Mouse (Mus musculus): ENCODE data around the gene Zzef1.

Zzef1 gene

GRCm38 (mm10) chr11:72807992-72808391 is 12.0 kb downstream of the Zzef1 start:
- no peak for DNase-seq

DNA sequence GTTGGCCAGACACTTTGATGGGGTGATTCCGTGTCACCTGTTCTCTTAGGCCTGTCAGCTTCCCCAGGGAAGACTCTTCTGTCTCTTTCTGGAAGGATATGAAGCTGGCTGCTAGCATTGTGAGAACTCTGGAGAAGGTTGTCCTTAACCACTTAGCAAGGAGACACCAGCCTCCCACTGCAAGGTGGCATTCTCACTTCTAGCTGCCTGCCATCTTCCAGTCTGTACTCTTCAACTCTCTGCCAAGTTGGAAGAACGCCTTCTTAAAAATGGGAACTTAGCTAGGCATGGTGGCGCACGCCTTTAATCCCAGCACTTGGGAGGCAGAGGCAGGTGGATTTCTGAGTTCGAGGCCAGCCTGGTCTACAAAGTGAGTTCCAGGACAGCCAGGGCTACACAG is 17.7 kb downstream of the Zzef1 start:
- no peak for DNase-seq

- no peak for DNase-seq
These were observed 18.2 kb downstream of the Zzef1 start for GRCm38 (mm10) chr11:72814188-72814587.

- DNase-seq: no peak
These were observed 20.8 kb downstream of the Zzef1 start for GRCm38 (mm10) chr11:72816859-72817258.

DNA sequence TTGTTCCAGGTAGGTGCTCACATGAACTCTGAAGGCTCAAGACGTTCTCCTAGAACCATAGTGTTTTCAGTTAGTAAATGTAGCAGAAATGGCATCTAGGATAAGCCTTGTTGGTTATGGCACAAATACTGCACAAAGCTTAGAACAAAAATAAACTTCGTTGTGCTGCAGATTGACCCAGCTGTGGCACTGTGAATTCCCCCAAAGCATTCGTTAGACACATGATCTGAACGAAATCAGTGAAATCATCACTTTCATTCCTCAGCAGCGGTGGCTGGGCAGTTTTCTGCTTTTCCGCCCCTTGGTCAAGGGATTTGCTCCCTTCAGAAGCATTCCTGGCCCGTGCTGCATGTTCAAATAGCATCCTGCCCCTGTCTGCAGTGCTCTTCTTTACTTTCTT is 22.0 kb downstream of the Zzef1 start:
- DNase-seq: no peak

GRCm38 (mm10) chr11:72821041-72821440 is 25.0 kb downstream of the Zzef1 start:
- DNase-seq: no peak

- DNase-seq: no peak
These were observed 33.8 kb downstream of the Zzef1 start for GRCm38 (mm10) chr11:72829869-72830268.

- no peak for DNase-seq
These were observed 46.7 kb downstream of the Zzef1 start for GRCm38 (mm10) chr11:72842731-72843130.

- peak in 1 of 2 experiments; percentile 29 for DNase-seq
These were observed 47.5 kb downstream of the Zzef1 start for GRCm38 (mm10) chr11:72843576-72843975.

- no peak for DNase-seq
These were observed 49.5 kb downstream of the Zzef1 start for GRCm38 (mm10) chr11:72845526-72845925.

DNA sequence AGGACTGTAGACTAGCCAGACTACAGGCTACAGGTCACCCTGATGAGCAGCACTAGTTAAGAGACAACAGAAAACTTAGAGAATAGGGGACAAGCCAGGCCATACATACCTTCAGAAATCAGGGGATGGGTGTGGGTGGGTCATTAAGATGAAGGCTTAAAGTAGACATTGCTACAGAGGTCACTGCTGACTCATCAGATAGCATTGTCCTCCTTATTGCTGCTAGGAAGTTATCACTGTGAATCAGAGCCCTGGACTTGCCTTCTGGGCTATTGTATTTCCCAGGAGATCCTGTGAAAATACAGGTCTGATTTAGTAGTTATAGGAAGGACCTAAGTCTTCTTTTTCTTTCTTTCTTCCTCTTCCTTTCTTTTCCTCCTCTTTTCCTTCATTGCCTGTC is 50.7 kb downstream of the Zzef1 start:
- no peak for DNase-seq

DNA sequence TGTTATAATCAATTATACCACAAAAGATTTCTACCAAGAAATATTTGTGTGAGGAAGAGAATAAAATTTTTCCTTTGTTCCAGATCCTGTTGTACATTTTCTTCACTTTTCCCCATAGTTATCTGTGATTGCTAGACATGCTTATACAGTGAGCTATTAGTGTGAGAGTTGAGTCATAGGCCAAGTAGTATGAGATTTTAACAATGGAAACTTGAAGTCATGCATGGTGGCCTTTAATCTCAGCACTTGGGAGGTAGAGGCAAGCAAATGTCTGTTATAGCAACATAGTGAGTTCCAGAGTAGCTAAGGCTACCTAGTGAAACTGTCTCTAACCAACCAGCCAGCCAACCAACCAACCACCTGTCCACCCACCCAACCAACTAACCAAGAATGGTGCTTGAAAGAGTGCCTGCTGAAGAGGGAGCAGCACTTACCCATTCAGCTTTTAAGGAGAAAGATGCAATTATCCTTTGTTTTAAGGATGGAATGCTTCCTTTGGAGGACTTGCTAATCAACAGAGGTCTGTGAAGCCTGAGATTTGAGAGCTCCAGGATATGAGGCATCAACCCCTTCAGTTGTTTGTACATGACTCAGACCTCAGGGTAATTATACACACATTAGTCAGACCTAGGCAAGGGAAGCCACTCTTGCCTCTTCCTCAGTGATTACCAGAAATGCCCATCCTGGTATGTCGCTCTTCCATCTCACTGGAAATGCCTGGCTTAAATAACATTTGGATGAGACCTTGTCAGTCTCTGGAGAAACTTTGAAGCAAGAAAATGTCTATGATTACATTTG is 52.0 kb downstream of the Zzef1 start:
- no peak for DNase-seq

DNA sequence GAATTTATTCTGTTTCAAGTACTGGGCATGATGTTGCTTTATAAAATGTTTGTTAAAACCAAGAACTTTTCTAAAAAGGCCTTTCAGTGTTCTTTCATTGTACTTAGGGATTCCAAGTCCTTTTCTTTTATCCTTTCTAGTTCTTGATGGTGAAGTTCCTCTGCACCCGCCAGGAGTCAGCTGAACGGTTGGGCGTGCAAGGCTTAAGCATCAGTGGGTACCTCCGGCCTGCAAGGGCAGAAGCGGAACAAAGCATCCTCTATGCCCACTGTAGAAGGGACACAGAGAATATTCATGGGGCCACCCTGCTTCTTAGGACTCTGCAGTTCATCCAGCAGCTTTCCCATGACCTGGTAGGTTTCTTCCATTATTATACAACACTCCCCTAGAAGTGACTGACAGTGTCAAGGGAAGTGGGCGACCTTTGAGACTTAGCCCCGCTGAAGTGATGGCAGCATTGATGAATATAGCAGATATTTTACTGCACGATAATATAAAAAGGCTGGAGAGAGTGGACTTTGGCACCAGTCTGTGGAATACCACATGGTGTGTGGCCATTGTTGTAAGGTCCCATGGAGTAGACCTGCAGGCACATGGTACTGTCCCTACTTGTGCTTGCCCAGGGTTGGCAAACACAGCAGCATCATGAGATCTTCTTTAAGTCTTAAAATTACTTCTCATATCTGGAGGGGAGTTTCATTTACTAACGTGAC is 54.5 kb downstream of the Zzef1 start:
- DNase-seq: no peak

DNA sequence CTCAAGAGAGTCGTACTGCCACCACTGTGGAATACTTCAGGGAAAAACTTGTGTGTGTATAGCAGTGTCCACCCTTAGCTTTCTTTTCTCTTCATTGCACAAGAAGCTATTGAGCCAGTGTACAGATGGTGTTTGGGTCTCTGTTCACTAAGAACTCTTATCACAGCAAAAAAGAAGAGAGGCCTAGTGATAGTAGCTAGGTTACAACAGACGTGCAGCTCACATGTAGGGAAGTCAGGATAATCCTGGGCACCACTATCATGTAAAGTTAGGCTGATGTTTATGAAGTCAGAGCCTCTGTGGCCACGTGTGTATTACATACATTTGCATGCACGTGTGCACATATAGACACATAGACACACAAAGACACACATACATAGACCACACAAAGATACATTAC is 55.2 kb downstream of the Zzef1 start:
- DNase-seq: no peak

- DNase-seq: no peak
These were observed 56.1 kb downstream of the Zzef1 start for GRCm38 (mm10) chr11:72852122-72852521.

GRCm38 (mm10) chr11:72853086-72853485 is 57.1 kb downstream of the Zzef1 start:
- DNase-seq: no peak

GRCm38 (mm10) chr11:72854251-72854650 is 58.2 kb downstream of the Zzef1 start:
- no peak for DNase-seq

DNA sequence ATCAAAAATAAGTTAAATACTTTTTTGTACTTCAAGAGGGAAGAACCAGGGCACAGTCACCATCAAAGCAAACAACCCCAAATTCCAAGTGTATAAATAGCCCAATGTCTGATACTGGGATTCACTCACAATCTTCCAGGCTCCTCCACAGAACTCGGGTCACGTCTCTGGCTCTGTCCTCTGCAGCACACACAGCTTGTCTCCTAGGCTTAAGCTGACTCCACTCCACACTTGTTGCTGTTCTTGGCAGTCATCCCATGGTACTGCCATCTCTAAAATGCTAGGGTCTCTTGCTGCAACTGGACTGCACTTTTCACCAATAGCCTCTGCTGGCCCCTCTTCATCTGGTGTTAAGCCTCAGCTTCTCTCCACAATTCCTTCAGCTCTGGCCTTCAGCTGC is 60.7 kb downstream of the Zzef1 start:
- DNase-seq: no peak

DNA sequence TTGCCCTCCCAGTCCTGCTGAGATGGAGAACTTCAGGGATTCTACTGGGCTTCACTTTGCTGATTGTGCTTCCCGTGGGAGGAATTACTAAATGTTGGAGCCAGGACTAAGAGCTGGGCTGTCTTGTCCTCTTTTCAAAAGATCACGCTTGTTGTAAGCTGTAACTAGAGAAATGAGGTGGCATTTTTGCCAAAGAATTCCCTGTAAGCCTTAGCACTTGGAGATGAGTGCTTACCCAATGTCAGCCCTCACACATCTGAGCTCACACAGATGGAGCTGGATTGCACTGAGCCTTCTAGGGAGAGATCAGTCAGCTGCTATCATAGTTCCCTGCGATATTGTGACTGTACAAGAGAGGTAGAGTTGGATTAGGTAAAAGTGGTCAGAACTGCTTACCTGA is 65.2 kb downstream of the Zzef1 start:
- DNase-seq: no peak

DNA sequence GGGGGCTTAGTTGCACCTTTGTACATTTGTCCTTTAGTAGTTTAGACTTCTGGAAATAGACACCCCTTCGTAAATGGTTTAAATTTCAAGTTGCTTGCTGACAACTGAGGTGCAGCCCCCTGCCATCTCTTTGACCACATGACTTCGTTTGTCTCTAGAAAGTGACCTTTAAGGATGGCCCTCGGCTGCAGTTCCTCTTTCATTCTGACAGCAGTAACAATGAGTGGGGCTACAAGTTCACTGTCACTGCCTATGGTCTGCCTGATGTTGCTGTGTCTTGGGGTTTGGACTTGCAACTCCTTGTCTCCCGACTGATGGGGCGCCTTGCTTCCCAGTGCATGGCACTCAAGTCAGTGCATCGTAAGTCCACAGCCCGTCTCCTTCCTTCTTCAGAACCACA is 70.4 kb downstream of the Zzef1 start:
- no peak for DNase-seq

DNA sequence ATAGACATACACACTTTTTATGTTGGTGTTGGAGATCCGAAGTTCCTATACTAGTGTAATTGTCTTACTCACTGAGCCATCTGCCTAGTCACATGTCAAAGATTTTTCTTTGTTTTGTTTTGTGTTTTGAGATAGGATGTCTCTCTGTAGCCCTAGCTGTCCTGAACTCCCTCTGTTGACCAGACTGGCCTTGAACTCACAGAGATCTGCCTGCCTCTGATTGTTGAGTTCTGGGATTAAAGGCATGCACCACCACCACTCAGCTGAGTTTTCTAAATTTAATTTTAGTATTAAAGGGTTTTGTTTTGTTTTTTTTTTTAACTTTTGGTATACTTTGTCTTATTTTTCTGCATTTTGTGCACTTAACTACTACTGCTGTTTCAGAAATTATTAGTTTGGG is 76.0 kb downstream of the Zzef1 start:
- DNase-seq: no peak

GRCm38 (mm10) chr11:72892623-72893022 is 96.6 kb downstream of the Zzef1 start:
- no peak for DNase-seq

DNA sequence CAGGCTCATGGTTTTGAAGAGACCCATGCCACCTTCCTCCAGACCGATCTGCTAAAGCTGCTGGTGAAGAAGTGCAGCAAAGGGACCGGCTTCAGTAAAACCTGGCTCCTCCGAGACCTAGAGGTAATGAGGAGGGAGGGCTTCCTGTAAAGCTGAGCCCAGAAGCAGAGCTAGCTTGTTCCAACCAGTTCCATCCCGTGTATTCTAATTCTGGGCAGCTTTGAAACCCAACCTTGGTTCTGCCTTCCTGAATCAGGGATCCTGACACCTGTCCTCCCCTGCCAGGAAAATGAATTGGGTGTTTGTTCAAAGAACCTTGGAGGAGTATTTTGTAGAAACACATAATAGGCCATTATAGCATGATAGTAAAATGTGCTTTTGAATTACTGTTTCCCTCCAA is 112.4 kb downstream of the Zzef1 start:
- no peak for DNase-seq

- DNase-seq: peak; percentile 49 to 71
These were observed 121.4 kb downstream of the Zzef1 start for GRCm38 (mm10) chr11:72917299-72917996.
